Mouse (Mus musculus) erythroblast, adult 5-6 weeks (primary cell): ENCODE results near the gene Wnt2. TPM values are rescaled to one million over a fixed set of nuclear protein-coding genes. Genes with fewer than 3 reads are reported as not detected.

ENCODE experiments used
- total RNA-seq, 2 experiments: library from RNA; stranded (forward) in 1 of 2; stranded (reverse) in 1 of 2; fragments of 150-400 nt in 1 of 2; fragments of 200-764, 138-1000 nt in 1 of 2; gene quantifications; 2 replicates each; pipeline versions ENCODE4 v1.2.3 to v1.2.4; 2015 to 2017; ENCODE audit warnings: low replicate concordance in 2 of 2

Gene Wnt2
- total RNA-seq, 2 experiments from 2014 or later = not detected

Other genes starting within 250 kb of the Wnt2 start
- not detected in 2 replicates for gene Asz1, start 78.5 kb upstream of the Wnt2 start, total RNA-seq (2015; ENCODE audit: low replicate concordance)
- not detected in 2 replicates for gene Asz1, start 78.5 kb upstream of the Wnt2 start, total RNA-seq (2017; ENCODE audit: low replicate concordance)
- not detected in 2 replicates for gene Cftr, start 140.1 kb upstream of the Wnt2 start, total RNA-seq (2015; ENCODE audit: low replicate concordance)
- gene Cftr, start 140.1 kb upstream of the Wnt2 start, total RNA-seq (2017; ENCODE audit: low replicate concordance) = 0.98 TPM in 1 of 2 replicates, not detected in the other